Mouse (Mus musculus): Measurements from ENCODE around the gene Vsir.

GRCm38 (mm10) chr10:60341528-60341927 lies 5.1 kb upstream of the Vsir start:
- TF ChIP-seq CTCF (IDR thresholded peaks at IDR 0.05): no peak
- no peak for TF ChIP-seq EP300 (IDR thresholded peaks at IDR 0.05; ENCODE audit: insufficient read depth, low read depth, low read length)
- no peak for TF ChIP-seq POLR2A (IDR thresholded peaks at IDR 0.05; ENCODE audit: insufficient read depth, low read depth, low read length)
